Comparison of ENCODE assay signal across 23 mouse cellular contexts in the genomic region with DNA sequence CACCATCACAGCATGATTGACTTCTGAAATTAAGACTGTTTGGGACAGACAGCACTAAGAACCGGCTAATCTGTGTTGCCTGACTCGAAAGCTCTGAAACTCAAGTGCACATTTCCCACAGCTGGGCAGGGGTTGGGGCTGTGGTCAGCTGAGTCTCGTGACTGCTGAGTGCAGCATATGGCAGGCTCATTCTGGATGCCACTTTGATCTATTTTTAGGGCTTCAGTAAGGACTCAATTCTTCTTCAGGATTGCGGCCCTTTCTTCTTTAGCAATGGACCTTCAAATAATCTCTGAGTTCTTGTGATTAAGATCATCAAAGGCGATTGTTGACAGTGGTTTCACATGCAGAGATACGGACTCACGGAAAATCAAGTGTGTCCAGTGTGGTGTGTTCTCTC.
A peak's percentile ranks its signal among the peaks of the same experiment; 100 is the strongest.
DNase-seq lines count a peak whose midpoint lies in the region; ATAC-seq lines count a peak whose summit lies in the region.
"Had no signal": no experiment of that assay in that cellular context is flagged by ENCODE, and none has a peak within 500 bp of the region (broad histone marks: within the 10 kb centered on the region; RNA-seq: fewer than 3 reads in every experiment).

No protein-coding gene starts in this region.

- 24% methylated on average over 7 of the region's 7 CpGs for WGBS in heart, embryonic 16.5 days
- WGBS in embryonic facial prominence, embryonic 14.5 days = 34% methylated on average over 7 of the region's 7 CpGs

- H3K4me3 ChIP-seq in heart, embryonic 16.5 days (ENCODE audit: low read length) = no peak overlapping the region
- no peak overlapping the region for H3K4me3 ChIP-seq in embryonic facial prominence, embryonic 14.5 days (ENCODE audit: low read depth, low read length)
- H3K4me3 ChIP-seq: erythroblast, embryonic 14.5 days; forebrain, embryonic 15.5 days; intestine, embryonic 15.5 days; layer of hippocampus, adult 2 months; liver, embryonic 12.5 days; lung, embryonic 15.5 days had no signal

- no peaks in the 10 kb centered on the region for H3K27me3 ChIP-seq in heart, embryonic 16.5 days (ENCODE audit: control insufficient read depth, insufficient read depth, low read length)
- no peaks in the 10 kb centered on the region for H3K27me3 ChIP-seq in embryonic facial prominence, embryonic 14.5 days (replicated peaks; ENCODE audit: control insufficient read depth, insufficient read depth, low read length)
- H3K27me3 ChIP-seq: intestine, embryonic 15.5 days; liver, embryonic 12.5 days; lung, embryonic 15.5 days had no signal

- H3K4me1 ChIP-seq in heart, embryonic 16.5 days (ENCODE audit: control insufficient read depth, insufficient read depth, low read length) = no peaks in the 10 kb centered on the region; the same call in 1 of the 2 replicates
- H3K4me1 ChIP-seq in embryonic facial prominence, embryonic 14.5 days (ENCODE audit: control insufficient read depth, insufficient read depth, low read length) = no peaks in the 10 kb centered on the region
- H3K4me1 ChIP-seq: forebrain, embryonic 15.5 days; intestine, embryonic 15.5 days; liver, embryonic 12.5 days; lung, embryonic 15.5 days had no signal

- H3K27ac ChIP-seq in heart, embryonic 16.5 days (ENCODE audit: low read length) = no peak overlapping the region
- no peak overlapping the region for H3K27ac ChIP-seq in embryonic facial prominence, embryonic 14.5 days (replicated peaks; ENCODE audit: low read depth, low read length)
- H3K27ac ChIP-seq: forebrain, embryonic 15.5 days; hindbrain, embryonic 14.5 days; intestine, embryonic 15.5 days; kidney, postnatal 0 days; layer of hippocampus, adult 2 months; liver, embryonic 12.5 days; lung, embryonic 15.5 days; macrophage had no signal

- H3K4me2 ChIP-seq in heart, embryonic 16.5 days (ENCODE audit: low read depth, low read length) = peak overlapping the region; percentile 6; the same call in 1 of the 2 replicates
- H3K4me2 ChIP-seq in embryonic facial prominence, embryonic 14.5 days (ENCODE audit: low read depth, low read length) = no peak overlapping the region
- H3K4me2 ChIP-seq: forebrain, embryonic 15.5 days; hindbrain, embryonic 14.5 days; intestine, embryonic 15.5 days; liver, embryonic 12.5 days; lung, embryonic 15.5 days had no signal

- ATAC-seq in heart, embryonic 16.5 days (replicated peaks; ENCODE audit: extremely low read depth, insufficient read depth, low FRiP score) = no peak
- no peak for ATAC-seq in embryonic facial prominence, embryonic 14.5 days (ENCODE audit: low read depth)
- ATAC-seq: CD4-positive, CD25-positive, alpha-beta regulatory T cell, adult 4 months; forebrain, embryonic 15.5 days; intestine, embryonic 15.5 days; liver, embryonic 12.5 days; midbrain, embryonic 16.5 days had no signal

- H3K36me3 ChIP-seq in heart, embryonic 16.5 days (ENCODE audit: control insufficient read depth, insufficient read depth) = no peaks in the 10 kb centered on the region
- no peaks in the 10 kb centered on the region for H3K36me3 ChIP-seq in embryonic facial prominence, embryonic 14.5 days (ENCODE audit: control insufficient read depth, insufficient read depth, low read length)
- H3K36me3 ChIP-seq: forebrain, embryonic 15.5 days; G1E; intestine, embryonic 15.5 days; liver, embryonic 12.5 days; lung, embryonic 15.5 days had no signal

- H3K9ac ChIP-seq in heart, embryonic 16.5 days (ENCODE audit: low read length) = no peak overlapping the region
- no peak overlapping the region for H3K9ac ChIP-seq in embryonic facial prominence, embryonic 14.5 days (ENCODE audit: low read depth, low read length)
- H3K9ac ChIP-seq: forebrain, embryonic 15.5 days; hindbrain, embryonic 14.5 days; intestine, embryonic 15.5 days; liver, embryonic 12.5 days; lung, embryonic 15.5 days had no signal

- no peaks in the 10 kb centered on the region for H3K9me3 ChIP-seq in heart, embryonic 16.5 days (replicated peaks; ENCODE audit: control insufficient read depth, low read length)
- no peaks in the 10 kb centered on the region for H3K9me3 ChIP-seq in embryonic facial prominence, embryonic 14.5 days (ENCODE audit: control insufficient read depth, low read length)
- H3K9me3 ChIP-seq: forebrain, embryonic 15.5 days; intestine, embryonic 15.5 days; liver, embryonic 12.5 days; lung, embryonic 15.5 days had no signal

- peak; percentile 10 for DNase-seq in adrenal gland, postnatal 10 days
- no peak for DNase-seq in adrenal gland, adult 18-20 months (ENCODE audit: low spot score in 2 of 2)
- DNase-seq in heart, adult 18-20 months = no peak
- DNase-seq in NIH3T3 (ENCODE audit: low read depth) = peak; percentile 2
- DNase-seq in embryonic facial prominence, embryonic 14.5 days (ENCODE audit: low spot score) = peak; percentile 59
- no peak for DNase-seq in urinary bladder, adult 2 months (ENCODE audit: low spot score)
- no peak for DNase-seq in urinary bladder, postnatal 36 days (ENCODE audit: low spot score in 2 of 2)
- DNase-seq: cerebellum, adult 2 months; right cerebral cortex, postnatal 4 days; thymus, postnatal 25 days had no signal

Comparison
In these comparisons a context has a peak if more than half of its experiments do, and no peak if none do; other contexts are left out.
1. DNase-seq: peak in adrenal gland, postnatal 10 days (single experiment), NIH3T3 (single experiment) and embryonic facial prominence, embryonic 14.5 days (single experiment); none in adrenal gland, adult 18-20 months (0 of 2), heart, adult 18-20 months (0 of 2), urinary bladder, adult 2 months (single experiment) and urinary bladder, postnatal 36 days (0 of 2).